Mouse (Mus musculus) heart, adult 8-10 months (tissue): ENCODE measurements around the gene Gm13288. TPM values are rescaled to one million over a fixed set of nuclear protein-coding genes. Genes with fewer than 3 reads are reported as not detected.
"Not testable (repeated sequence)": the region's sequence is repeated elsewhere in the genome, so short reads cannot be mapped to it uniquely, and the experiment has no call there.

Source experiments
- DNase-seq: peaks from one replicate; pipeline ENCODE4 v3.0.0; 2022; ENCODE audit warnings: low spot score
- total RNA-seq, 4 experiments: library from RNA; stranded (reverse); gene quantifications; 2 replicates each; pipeline ENCODE4 v1.2.4; 2022

Gene Gm13288
- not detected for total RNA-seq

- DNase-seq = not testable (repeated sequence)
These were observed at the start of gene Gm13288 for GRCm38 (mm10) chr4:88805231-88805630. TSS of gene Gm13288 (plus strand) at chr4:88805531.

GRCm38 (mm10) chr4:88756581-88757513 is 48.5 kb upstream of the Gm13288 start:
- not testable (repeated sequence) for DNase-seq

DNA sequence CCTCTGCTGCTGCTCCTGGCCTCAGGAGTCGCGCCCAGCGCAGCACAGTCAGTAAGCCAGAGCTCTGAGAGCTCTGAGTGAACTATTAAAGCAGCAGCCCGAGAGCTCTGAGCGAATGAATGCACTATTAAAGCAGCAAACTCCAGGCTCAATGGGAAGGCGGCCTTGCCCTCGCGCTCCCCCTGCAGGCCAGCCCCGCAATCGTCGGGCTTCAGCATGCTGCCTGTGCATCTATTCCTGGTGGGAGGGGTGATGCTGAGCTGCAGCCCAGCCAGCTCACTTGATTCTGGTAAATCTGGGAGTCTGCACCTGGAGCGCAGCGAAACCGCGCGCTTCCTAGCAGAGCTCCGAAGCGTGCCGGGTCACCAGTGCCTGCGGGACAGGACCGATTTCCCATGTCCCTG is 47.7 kb upstream of the Gm13288 start:
- DNase-seq = peak; percentile 90

GRCm38 (mm10) chr4:88758751-88759150 is 46.6 kb upstream of the Gm13288 start:
- DNase-seq = not testable (repeated sequence)

- peak; percentile 36 for DNase-seq
These were observed 45.6 kb upstream of the Gm13288 start, which contains the start of gene Gm13283 for GRCm38 (mm10) chr4:88759610-88760268. TSS of gene Gm13283 (plus strand) at chr4:88760119.

- DNase-seq = peak; percentile 82
These were observed 44.9 kb upstream of the Gm13288 start for GRCm38 (mm10) chr4:88760431-88760830.

DNA sequence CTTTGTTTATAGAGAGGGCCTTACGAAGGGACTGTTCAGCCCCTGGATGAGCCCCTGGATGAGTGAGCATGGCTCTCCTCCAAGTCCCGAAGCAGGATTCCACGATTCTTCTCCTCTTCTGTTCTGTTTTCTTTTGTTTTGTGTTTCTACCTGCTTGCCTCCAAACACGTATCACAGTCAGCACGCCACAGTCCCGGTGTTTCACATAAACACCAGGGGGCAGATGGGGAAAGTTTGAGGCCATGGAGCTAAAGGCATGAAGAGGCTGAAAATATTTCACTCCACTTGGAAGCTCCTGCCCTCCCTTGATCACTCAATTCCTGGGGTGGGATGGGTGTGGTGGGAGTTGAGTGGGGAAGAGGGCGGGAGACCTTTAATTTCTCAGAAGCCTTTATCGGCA is 43.6 kb upstream of the Gm13288 start:
- DNase-seq = peak; percentile 53

GRCm38 (mm10) chr4:88762341-88762740 is 43.0 kb upstream of the Gm13288 start:
- not testable (repeated sequence) for DNase-seq

DNA sequence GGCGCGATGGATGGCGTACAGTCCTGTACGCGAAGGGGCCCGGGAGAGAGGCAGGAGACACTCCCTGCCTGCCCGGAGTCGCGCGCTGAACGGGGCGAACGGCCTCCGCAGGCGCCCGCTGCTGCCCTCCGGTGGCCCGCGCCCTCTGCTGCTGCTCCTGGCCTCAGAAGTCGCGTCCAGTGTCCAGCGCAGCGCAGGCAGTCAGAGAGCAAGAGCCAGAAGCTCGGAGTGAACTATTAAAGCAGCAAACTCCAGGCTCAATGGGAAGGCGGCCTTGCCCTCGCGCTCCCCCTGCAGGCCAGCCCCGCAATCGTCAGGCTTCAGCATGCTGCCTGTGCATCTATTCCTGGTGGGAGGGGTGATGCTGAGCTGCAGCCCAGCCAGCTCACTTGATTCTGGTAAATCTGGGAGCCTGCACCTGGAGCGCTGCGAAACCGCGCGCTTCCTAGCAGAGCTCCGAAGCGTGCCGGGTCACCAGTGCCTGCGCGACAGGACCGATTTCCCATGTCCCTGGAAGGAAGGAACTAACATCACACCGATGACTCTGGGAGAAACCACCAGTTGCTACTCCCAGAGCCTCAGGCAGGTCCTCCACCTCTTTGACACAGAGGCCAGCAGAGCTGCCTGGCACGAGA is 41.8 kb upstream of the Gm13288 start:
- peak; percentile 67 for DNase-seq

- DNase-seq = not testable (repeated sequence)
These were observed 31.8 kb upstream of the Gm13288 start, which contains the start of gene Gm13290 for GRCm38 (mm10) chr4:88773534-88773933. TSS of gene Gm13290 (plus strand) at chr4:88773834.

- DNase-seq = not testable (repeated sequence)
These were observed 28.7 kb upstream of the Gm13288 start, which contains the start of gene Gm13289 for GRCm38 (mm10) chr4:88776622-88777021. TSS of gene Gm13289 (plus strand) at chr4:88776922.

GRCm38 (mm10) chr4:88779550-88779949 is 25.8 kb upstream of the Gm13288 start, which contains the start of gene Gm13272:
TSS of gene Gm13272 (plus strand) at chr4:88779850.
- not testable (repeated sequence) for DNase-seq

DNA sequence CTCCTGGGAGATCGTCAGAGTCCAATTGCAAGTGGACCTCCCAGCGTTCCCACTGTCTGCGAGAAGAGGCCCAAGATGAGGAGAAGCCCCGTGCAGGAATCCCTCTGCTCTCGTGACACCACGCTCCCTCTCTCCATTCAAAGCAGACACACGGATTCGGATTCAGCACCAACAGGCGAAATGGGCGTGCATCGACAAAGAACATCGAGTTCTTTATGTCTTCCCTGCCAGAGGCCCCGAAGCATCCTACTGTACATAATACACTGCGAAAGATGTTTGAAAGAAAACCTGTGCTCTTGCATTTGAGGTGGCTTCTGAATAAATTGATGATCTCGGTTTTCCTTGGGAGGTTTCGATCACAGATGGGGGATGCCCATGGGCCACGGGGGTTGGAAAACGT is 25.0 kb upstream of the Gm13288 start:
- not testable (repeated sequence) for DNase-seq

GRCm38 (mm10) chr4:88781831-88782230 is 23.5 kb upstream of the Gm13288 start, which contains the start of gene Ifnz:
TSS of gene Ifnz (plus strand) at chr4:88782131.
- not testable (repeated sequence) for DNase-seq

- not testable (repeated sequence) for DNase-seq
These were observed 23.0 kb upstream of the Gm13288 start for GRCm38 (mm10) chr4:88782335-88782734.

DNA sequence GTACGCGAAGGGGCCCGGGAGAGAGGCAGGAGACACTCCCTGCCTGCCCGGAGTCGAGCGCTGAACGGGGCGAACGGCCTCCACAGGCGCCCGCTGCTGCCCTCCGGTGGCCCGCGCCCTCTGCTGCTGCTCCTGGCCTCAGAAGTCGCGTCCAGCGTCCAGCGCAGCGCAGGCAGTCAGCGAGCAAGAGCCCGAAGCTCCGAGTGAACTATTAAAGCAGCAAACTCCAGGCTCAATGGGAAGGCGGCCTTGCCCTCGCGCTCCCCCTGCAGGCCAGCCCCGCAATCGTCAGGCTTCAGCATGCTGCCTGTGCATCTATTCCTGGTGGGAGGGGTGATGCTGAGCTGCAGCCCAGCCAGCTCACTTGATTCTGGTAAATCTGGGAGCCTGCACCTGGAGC is 19.9 kb upstream of the Gm13288 start, which contains the start of gene Gm13276:
Gm13276 (plus strand) TSS at position 301 of the 400 bp plus-strand sequence.
- DNase-seq = not testable (repeated sequence)

GRCm38 (mm10) chr4:88788402-88788801 is 16.9 kb upstream of the Gm13288 start, which contains the start of gene Gm13277:
TSS of gene Gm13277 (plus strand) at chr4:88788632.
- DNase-seq = peak; percentile 68

DNA sequence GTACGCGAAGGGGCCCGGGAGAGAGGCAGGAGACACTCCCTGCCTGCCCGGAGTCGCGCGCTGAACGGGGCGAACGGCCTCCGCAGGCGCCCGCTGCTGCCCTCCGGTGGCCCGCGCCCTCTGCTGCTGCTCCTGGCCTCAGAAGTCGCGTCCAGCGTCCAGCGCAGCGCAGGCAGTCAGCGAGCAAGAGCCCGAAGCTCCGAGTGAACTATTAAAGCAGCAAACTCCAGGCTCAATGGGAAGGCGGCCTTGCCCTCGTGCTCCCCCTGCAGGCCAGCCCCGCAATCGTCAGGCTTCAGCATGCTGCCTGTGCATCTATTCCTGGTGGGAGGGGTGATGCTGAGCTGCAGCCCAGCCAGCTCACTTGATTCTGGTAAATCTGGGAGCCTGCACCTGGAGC is 14.1 kb upstream of the Gm13288 start, which contains the start of gene Gm13278:
Gm13278 (plus strand) TSS at position 301 of the 400 bp plus-strand sequence.
- not testable (repeated sequence) for DNase-seq

- DNase-seq = peak; percentile 85
These were observed 11.2 kb upstream of the Gm13288 start, which contains the start of gene Gm13275 for GRCm38 (mm10) chr4:88793936-88794675. TSS of gene Gm13275 (plus strand) at chr4:88794487.

GRCm38 (mm10) chr4:88797097-88797496 is 8.2 kb upstream of the Gm13288 start, which contains the start of gene Gm13279:
TSS of gene Gm13279 (plus strand) at chr4:88797397.
- not testable (repeated sequence) for DNase-seq
